Mouse (Mus musculus) spleen, adult 12 weeks (tissue): Measurements from ENCODE around the gene Aaas.

Source experiments
- DNase-seq: peaks from one replicate; pipeline ENCODE4 v3.0.0; 2022; ENCODE audit warnings: low spot score

Gene Aaas

DNA sequence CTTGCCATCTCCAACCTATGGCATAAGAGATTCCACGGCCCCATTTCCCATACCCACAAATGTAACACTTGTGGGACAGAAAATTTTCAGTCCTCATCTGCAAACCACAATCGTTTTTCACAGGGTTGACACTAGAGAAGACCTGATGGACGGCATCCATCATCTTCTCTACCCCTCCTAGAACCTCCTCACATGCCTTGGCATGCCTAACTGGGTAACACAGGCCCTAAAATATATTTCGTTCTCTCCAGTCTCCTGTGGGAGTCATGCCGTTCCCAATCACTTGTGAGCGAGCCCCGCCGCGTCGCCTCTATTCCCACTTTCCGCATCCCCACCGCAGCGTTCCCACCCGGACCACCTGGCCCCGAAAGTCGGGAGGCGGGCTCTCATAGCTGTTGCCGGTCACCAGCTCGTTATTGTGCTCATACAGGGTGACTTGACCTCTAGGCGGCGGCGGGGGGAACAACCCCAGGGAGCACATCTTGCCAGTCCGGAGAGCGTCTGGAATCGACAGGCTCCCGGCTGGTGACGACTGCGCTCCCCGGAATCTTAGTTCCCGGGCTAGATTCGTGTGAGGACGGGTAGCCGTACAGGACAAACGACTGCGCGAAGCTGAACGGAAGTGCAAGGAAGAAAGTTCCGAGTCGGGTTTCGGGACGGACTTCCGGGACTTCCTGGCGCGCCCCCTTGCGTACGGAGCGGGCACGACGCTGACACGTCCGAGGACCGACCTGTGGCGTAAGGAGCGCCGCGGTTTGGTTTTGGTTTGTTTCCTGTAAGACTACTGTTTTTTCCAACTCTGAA lies at the start of gene Aaas:
Aaas (minus strand) TSS at position 634 of the 804 bp plus-strand sequence.
- peak; percentile 91 for DNase-seq

GRCm38 (mm10) chr15:102399229-102400221 lies 49.0 kb upstream of the Aaas start:
- DNase-seq = peak; percentile 57

GRCm38 (mm10) chr15:102398629-102399028 lies 48.1 kb upstream of the Aaas start:
- no peak for DNase-seq

GRCm38 (mm10) chr15:102395061-102395460 lies 44.5 kb upstream of the Aaas start:
- no peak for DNase-seq

DNA sequence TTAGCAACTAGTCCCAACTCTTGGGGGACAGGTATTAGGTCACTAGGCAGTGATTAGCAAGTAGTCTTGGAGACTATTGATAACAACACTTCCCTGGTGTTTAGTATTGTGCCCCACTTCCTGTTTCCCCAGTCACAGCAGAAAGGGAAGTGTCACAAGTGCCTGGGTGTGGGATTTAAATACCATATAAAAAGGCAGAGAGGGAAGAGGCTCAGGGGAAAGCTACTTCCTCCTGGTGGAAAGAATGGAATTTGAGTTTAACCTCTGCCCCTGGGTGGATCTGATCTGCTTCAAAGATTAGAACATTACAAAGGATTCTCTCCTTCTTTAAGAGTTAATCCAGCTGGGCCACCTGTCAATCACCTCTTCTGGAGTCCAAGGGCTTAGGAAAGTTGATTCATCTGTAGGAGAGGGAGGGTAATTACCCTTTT lies 43.0 kb upstream of the Aaas start:
- no peak for DNase-seq

- no peak for DNase-seq
Observed at GRCm38 (mm10) chr15:102392520-102392919, 41.9 kb upstream of the Aaas start.

- DNase-seq = no peak
Observed at GRCm38 (mm10) chr15:102388942-102389341, 38.4 kb upstream of the Aaas start.

DNA sequence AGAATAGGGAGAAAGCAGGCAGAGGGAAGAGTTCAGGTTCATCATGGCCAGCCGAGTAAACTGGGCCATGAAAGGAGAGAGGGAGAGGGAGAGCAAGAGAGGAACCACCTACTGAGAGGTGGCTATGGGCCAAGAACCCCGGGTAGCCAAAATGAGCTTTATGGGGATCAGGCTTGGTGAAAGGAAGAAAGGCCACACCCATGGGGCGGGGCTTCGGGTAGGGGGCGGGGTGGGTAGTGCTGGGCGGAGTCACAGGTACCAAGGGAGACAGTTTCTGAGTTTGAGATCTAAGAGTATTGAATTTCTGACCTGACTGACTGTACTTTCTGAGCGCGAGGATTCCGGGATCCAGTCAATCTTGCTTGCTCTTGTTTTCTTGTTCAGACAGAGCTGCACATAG lies 36.1 kb upstream of the Aaas start:
- DNase-seq = no peak

- DNase-seq = no peak
Observed at GRCm38 (mm10) chr15:102383671-102384070, 33.1 kb upstream of the Aaas start.

DNA sequence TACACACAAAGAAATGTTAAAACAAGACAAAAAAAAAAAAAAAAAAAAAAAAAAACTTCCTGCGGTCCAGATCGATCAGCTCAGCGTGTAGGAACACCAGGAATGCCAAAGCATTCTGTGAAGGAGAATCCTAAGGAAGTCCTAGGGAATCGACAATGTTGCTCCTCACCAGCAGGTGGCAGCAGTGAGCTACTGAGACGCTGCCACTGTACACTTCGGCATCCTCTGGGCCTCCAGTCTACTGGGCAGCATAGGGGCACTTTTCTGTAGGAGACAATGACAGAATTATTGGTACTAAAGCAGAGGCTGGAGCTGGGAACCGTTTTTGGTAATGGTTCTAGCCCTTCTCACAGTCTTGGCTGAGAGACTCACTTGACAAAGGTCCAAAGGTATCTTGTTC lies 31.0 kb upstream of the Aaas start:
- peak; percentile 65 for DNase-seq

DNA sequence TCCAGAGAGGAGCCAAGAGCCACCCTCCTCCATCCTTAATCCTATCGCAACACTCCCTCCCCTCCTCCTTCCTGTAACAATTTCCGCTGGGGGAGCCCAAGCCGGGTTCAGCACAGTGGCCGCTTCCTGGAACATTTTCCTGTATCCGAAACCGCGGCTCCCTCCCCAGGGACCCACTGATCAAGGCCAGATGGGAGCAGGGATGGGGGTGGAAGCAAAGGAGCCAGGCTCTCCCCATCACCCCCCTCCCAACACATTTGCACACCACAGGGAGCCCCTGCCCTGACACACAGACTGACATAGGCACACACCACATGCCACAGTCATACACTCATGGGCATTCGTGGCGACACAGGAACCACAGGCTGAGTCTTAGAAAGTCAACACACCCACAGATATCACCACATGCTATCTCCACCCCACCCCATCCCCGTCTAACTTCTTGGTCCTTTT lies 27.3 kb upstream of the Aaas start:
- DNase-seq = no peak

DNA sequence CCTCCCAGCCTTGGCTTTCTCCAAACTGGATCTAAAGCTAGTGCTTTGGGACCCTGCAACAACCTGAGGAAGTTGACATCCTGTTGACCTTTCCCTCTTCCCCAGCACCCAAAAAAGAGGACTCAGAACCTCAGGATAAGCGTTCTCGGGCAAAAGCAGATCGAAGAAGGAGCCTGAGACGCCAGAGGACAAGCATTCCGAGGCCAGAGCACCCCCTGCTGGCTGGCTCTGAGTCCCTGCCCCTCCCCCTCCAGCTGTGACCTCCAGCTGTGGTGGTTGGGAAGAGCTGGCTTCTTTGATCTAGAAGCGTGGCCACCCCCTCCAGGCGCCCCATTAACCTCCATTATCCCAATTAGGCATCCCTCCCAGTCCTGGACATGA lies 26.6 kb upstream of the Aaas start:
- DNase-seq = peak; percentile 73

GRCm38 (mm10) chr15:102376453-102377162 lies 26.0 kb upstream of the Aaas start:
- DNase-seq = peak; percentile 47

GRCm38 (mm10) chr15:102370727-102371126 lies 20.2 kb upstream of the Aaas start:
- no peak for DNase-seq

DNA sequence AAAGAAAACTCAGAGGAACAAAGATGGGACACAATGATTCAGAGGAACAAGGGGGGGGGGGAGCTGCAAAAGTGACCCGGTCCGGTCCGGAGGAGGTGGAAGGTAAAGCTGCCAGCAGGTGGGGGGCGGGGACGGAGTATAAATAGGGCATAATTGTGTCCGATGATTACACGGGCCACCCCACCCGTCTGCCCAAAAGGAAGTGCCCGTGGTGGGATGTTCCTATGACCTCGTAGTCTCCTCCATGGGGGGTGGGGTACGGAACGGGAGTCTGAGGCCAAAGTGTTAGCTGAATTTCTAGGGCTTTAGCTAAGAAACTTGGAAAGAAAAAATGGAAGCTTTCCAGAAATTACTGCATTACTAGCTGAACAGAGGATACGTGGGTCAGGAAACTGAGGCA lies 19.4 kb upstream of the Aaas start:
- no peak for DNase-seq

- DNase-seq = no peak
Observed at GRCm38 (mm10) chr15:102366733-102367344, 16.3 kb upstream of the Aaas start, which contains the start of gene Sp7. Gene Sp7 (minus strand): TSS chr15:102367182.

DNA sequence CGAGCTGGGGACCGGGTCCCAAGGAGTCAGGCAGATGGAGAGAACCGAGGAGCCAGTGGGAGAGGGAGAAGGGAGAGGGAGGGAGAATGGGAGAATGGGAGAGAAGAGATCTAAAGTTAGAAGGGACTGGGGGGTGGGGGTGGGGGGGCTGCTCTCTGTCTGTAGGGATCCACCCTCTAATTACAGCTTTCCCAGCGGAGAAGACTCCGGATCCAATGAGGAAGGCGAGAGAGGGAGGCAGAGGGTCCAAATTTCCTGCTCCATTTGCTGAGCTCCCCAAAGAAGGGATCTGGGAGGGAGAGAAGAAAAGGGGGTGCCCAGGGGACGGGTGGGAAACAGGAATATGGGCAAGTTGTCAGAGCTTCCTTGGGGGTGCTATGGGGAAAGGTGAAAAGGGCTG lies 15.7 kb upstream of the Aaas start:
- DNase-seq = no peak

GRCm38 (mm10) chr15:102364678-102365077 lies 14.1 kb upstream of the Aaas start:
- DNase-seq = no peak

GRCm38 (mm10) chr15:102362648-102363047 lies 12.1 kb upstream of the Aaas start:
- DNase-seq = no peak

DNA sequence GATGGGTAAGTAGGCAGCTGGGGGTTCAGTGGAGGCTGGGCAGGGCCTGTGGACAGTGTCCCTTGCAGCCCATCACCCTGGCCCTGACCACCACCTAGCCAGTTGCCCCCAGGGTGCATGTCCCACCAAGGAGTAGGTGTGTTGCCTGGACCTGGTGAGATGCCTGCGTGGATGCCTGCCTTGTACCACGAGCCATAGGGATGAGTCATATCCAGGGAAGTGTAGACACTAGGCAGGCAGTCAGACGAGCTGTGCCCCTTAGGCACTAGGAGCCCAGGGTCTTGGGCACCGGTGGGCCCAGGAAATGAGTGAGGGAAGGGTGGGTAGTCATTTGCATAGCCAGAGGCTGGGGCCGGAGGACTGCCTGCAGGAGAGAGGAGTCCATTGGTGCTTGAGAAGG lies 8.3 kb upstream of the Aaas start:
- DNase-seq = no peak

DNA sequence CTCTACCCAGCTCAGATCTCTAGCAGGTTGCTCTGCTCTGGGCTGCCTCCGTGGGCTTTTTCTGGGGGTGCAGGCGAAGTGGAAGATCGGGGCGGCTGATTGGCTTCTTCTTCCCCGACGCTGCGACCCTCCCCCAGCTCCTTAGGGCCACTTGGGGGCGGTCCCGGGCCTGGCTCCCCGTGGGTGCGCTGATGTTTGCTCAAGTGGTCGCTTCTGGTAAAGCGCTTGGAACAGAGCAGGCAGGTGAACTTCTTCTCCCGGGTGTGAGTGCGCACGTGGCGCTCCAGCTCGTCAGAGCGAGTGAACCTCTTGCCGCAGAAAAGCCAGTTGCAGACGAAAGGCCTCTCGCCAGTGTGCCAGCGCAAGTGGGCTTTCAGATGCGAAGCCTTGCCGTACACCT lies 7.6 kb upstream of the Aaas start:
- no peak for DNase-seq
